Mouse (Mus musculus) WW6 (cell line): ENCODE data around the gene Slc38a10.

Source experiments
- DNase-seq: peaks from one replicate; pipeline ENCODE4 v3.0.0-alpha.2; 2013; ENCODE audit warnings: low read depth, low spot score

Slc38a10 gene

GRCm38 (mm10) chr11:120139309-120139731 is 11.8 kb downstream of the Slc38a10 start:
- DNase-seq: no peak

GRCm38 (mm10) chr11:120137625-120138004 is 13.5 kb downstream of the Slc38a10 start:
- DNase-seq: no peak

GRCm38 (mm10) chr11:120136796-120137624 is 14.1 kb downstream of the Slc38a10 start:
- DNase-seq: no peak

- no peak for DNase-seq
These were observed 15.0 kb downstream of the Slc38a10 start for GRCm38 (mm10) chr11:120136195-120136594.

- no peak for DNase-seq
These were observed 16.2 kb downstream of the Slc38a10 start for GRCm38 (mm10) chr11:120134847-120135530.

- no peak for DNase-seq
These were observed 17.0 kb downstream of the Slc38a10 start for GRCm38 (mm10) chr11:120134148-120134547.

GRCm38 (mm10) chr11:120129281-120129680 is 21.9 kb downstream of the Slc38a10 start:
- no peak for DNase-seq

GRCm38 (mm10) chr11:120126845-120127244 is 24.3 kb downstream of the Slc38a10 start:
- DNase-seq: no peak

GRCm38 (mm10) chr11:120122126-120122525 is 29.0 kb downstream of the Slc38a10 start:
- no peak for DNase-seq

- no peak for DNase-seq
These were observed 30.3 kb downstream of the Slc38a10 start for GRCm38 (mm10) chr11:120120642-120121420.

GRCm38 (mm10) chr11:120119936-120120541 is 31.1 kb downstream of the Slc38a10 start:
- DNase-seq: no peak

- no peak for DNase-seq
These were observed 32.0 kb downstream of the Slc38a10 start for GRCm38 (mm10) chr11:120119108-120119507.

- no peak for DNase-seq
These were observed 33.5 kb downstream of the Slc38a10 start for GRCm38 (mm10) chr11:120117626-120118025.

GRCm38 (mm10) chr11:120114488-120115215 is 36.5 kb downstream of the Slc38a10 start:
- no peak for DNase-seq

- no peak for DNase-seq
These were observed 39.0 kb downstream of the Slc38a10 start for GRCm38 (mm10) chr11:120112136-120112535.

- DNase-seq: no peak
These were observed 40.1 kb downstream of the Slc38a10 start for GRCm38 (mm10) chr11:120111033-120111432.

- DNase-seq: no peak
These were observed 40.6 kb downstream of the Slc38a10 start for GRCm38 (mm10) chr11:120110554-120110953.

- no peak for DNase-seq
These were observed 41.5 kb downstream of the Slc38a10 start for GRCm38 (mm10) chr11:120109558-120110210.

GRCm38 (mm10) chr11:120107796-120108195 is 43.4 kb downstream of the Slc38a10 start:
- no peak for DNase-seq

- DNase-seq: no peak
These were observed 44.1 kb downstream of the Slc38a10 start for GRCm38 (mm10) chr11:120107026-120107425.
